Mouse (Mus musculus): ENCODE data around the gene Pcbp2.

DNA sequence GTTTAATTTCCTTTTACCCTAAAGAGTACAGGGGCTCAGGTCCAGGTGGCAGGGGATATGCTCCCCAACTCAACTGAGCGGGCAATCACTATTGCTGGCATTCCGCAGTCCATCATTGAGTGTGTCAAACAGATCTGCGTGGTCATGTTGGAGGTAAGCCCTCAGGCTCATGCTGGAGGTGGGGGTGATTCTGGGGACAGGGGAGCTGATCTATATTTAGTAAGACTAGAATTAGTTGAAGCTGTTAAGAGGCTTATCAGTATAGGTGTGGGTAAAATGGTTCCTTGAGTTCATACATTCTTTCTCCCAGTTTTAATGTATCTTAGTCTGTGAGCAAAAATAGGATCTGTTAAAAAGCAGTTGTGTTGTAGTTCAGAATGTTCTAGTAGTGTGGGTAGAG, 12.8 kb downstream of the Pcbp2 start:
- TF ChIP-seq CTCF (IDR thresholded peaks at IDR 0.05; ENCODE audit: low read depth) (no peak), EP300 (optimal IDR thresholded peaks at IDR 0.05) (no peak)
